Mouse (Mus musculus): ENCODE results near the gene Sox13. TPM values are rescaled to one million over a fixed set of nuclear protein-coding genes. Genes with fewer than 3 reads are reported as not detected.

Sox13 gene
- polyA plus RNA-seq, 1 experiment from 2014 or later = 5.8 TPM

DNA sequence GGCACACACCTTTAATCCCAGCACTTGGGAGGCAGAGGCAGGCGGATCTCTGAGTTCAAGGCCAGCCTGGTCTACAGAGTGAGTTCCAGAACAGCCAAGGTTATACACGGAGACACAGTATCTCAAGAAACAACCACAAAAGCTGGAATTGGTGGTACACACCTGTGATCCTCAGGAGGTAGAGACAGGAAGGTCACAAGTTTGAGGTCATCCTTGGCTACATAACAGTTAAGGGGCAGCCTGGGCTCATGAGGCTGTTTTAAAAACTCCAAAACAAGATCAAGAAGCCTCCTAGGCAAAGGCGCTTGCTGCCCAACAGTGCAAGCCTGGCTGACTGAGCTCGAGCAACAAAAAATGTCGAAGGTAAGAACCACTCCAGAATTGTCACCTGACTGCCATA lies 27.5 kb downstream of the Sox13 start:
- Histone ChIP-seq H3K9ac (peak overlapping the region; percentile 54; the same call in 1 of the 2 replicates), H3K27ac (peak overlapping the region; percentile 89; the same call in 1 of the 2 replicates), H3K27me3 (ENCODE audit: control insufficient read depth, insufficient read depth, low read length) (no peaks in the 10 kb centered on the region), H3K4me3 (replicated peaks; ENCODE audit: low read length) (no peak overlapping the region), H3K4me1 (replicated peaks; ENCODE audit: control insufficient read depth, insufficient read depth, low read length) (peaks cover 18% of the 10 kb centered on the region), H3K36me3 (replicated peaks; ENCODE audit: control insufficient read depth, insufficient read depth) (peaks cover 3% of the 10 kb centered on the region; the same call in 1 of the 2 replicates), H3K4me2 (replicated peaks) (no peak overlapping the region), H3K9me3 (ENCODE audit: control insufficient read depth, low read length) (no peaks in the 10 kb centered on the region)
- no peak for ATAC-seq (ENCODE audit: low FRiP score)
- WGBS = 82% methylated on average over 5 of the region's 5 CpGs
- DNase-seq (ENCODE audit: low spot score) = no peak

DNA sequence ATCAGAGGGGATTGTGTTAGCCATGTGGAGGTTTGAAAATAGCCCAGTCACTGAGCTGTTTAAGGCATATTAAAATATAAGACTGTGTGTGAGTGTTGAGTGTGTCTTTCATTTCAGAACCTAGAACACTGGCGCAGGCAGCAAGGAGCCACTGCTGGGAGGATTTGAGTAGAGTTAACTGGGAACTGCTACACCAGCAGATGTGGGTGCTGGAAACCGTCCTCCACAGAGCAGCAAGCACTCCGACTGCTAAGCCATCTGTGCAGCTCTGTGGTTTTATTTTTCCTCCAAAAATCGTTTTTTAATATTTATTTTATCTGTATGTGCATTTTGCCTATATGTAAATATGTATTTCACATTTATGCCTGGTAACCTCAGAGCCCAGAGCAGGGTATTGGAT lies 29.5 kb downstream of the Sox13 start:
- ATAC-seq (ENCODE audit: low FRiP score) (no peak), DNase-seq (ENCODE audit: low spot score) (no peak)
- Histone ChIP-seq H3K4me3 (replicated peaks; ENCODE audit: low read length) (no peak overlapping the region), H3K9ac (no peak overlapping the region), H3K4me1 (replicated peaks; ENCODE audit: control insufficient read depth, insufficient read depth, low read length) (peaks cover 18% of the 10 kb centered on the region), H3K27ac (no peak overlapping the region), H3K36me3 (replicated peaks; ENCODE audit: control insufficient read depth, insufficient read depth) (peaks cover 22% of the 10 kb centered on the region), H3K9me3 (ENCODE audit: control insufficient read depth, low read length) (no peaks in the 10 kb centered on the region), H3K27me3 (ENCODE audit: control insufficient read depth, insufficient read depth, low read length) (no peaks in the 10 kb centered on the region), H3K4me2 (replicated peaks) (no peak overlapping the region)
- WGBS = 67% methylated on average over 4 of the region's 4 CpGs

DNA sequence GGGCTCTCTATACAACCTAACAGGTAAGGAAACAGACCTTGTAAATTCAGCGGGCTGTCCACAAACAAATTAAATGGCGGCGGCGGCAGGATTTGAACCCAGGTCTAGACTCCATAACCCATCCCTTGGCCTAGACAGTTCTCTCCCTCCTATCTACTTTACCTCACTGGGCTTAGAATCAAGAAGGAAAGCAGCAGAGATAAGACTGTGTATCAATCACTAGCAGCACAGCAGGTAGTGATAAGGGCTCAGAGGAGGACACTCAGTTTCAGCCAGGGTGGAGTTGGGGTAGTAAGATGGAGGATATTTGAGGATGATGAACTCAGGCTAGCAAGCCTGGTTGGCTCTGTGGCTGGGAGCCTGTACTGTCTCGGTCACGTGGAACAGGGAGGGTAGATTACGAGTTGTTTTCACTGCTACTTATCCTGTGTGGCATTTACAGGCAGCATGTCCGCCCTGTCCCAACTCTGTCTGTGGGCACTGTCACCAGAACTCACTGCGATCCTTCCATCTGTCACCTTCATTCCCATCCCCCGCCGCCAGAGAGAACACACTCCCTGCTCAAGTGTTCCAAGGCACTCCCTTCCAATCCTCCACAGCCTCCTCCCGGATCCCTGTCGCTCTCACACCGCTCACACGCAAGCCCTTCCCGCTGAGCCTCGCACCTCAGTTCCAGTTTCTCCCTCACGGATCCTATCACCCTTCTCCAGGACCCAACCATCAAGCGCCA lies 36.5 kb downstream of the Sox13 start:
- peaks cover 53% of the 10 kb centered on the region for H3K36me3 ChIP-seq (replicated peaks; ENCODE audit: control insufficient read depth, insufficient read depth)
- ATAC-seq (ENCODE audit: low FRiP score) (no peak), DNase-seq (ENCODE audit: low spot score) (no peak)
- no peak overlapping the region for H3K4me2 ChIP-seq (replicated peaks)
- no peaks in the 10 kb centered on the region for H3K9me3 ChIP-seq (ENCODE audit: control insufficient read depth, low read length)
- 72% methylated on average over 19 of the region's 19 CpGs for WGBS
- H3K27ac ChIP-seq = no peak overlapping the region
- no peak overlapping the region for H3K9ac ChIP-seq
- no peaks in the 10 kb centered on the region for H3K27me3 ChIP-seq (ENCODE audit: control insufficient read depth, insufficient read depth, low read length)
- H3K4me1 ChIP-seq (replicated peaks; ENCODE audit: control insufficient read depth, insufficient read depth, low read length) = no peaks in the 10 kb centered on the region; the same call in 1 of the 2 replicates
- no peak overlapping the region for H3K4me3 ChIP-seq (replicated peaks; ENCODE audit: low read length)

DNA sequence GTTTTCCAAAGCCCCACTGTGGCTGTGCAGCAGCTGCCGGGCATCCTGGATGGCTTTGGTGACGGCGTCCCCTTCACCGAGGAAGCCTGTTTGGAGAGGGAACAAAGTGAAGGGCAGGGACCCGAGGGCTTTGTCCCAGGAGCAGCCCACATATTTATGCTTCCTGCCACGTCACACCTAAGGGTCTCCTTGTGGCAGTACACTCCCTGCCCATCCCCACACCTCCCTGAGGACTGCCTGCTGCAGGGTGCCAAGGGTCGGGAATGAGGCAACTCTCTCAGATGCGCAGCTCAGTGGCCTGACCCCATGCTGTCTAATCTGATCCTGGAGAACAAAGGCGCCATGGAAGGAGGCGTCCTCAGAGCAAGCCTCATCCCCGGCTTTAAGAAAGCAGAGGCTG lies 38.0 kb downstream of the Sox13 start:
- WGBS = 38% methylated on average over 11 of the region's 11 CpGs
- H3K9ac ChIP-seq = peak overlapping the region; percentile 24; the same call in 1 of the 2 replicates
- no peak overlapping the region for H3K27ac ChIP-seq

DNA sequence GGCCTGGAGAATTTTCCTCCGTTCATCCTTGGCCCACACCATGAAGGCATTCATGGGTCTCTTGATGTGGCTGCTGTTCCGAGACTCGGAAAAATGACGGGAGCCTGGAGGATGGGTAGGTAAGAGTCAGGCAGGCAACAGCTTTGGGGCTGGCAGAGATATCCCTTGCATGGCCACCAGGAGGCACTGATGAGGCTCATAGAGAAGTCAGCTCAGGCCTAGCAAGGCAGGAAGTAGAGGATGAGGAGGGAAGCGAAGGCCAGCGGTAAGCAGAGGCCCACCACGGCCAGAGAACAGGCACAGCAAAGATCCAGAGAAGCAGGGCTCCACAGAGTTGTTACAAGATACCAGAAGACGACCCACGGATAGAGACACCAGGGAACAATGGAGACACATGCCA lies 38.7 kb downstream of the Sox13 start:
- H3K4me2 ChIP-seq (replicated peaks) = peak overlapping the region; percentile 24
- H3K27me3 ChIP-seq (ENCODE audit: control insufficient read depth, insufficient read depth, low read length) = no peaks in the 10 kb centered on the region
- 0 out of 2 replicates have a peak, but pooled peaks have one; percentile 12 for ATAC-seq (ENCODE audit: low FRiP score)
- H3K4me3 ChIP-seq (replicated peaks; ENCODE audit: low read length) = no peak overlapping the region
- H3K9me3 ChIP-seq (ENCODE audit: control insufficient read depth, low read length) = no peaks in the 10 kb centered on the region
- H3K9ac ChIP-seq = peak overlapping the region; percentile 24; the same call in 1 of the 2 replicates
- H3K27ac ChIP-seq = no peak overlapping the region
- peaks cover 38% of the 10 kb centered on the region for H3K36me3 ChIP-seq (replicated peaks; ENCODE audit: control insufficient read depth, insufficient read depth)
- WGBS = 34% methylated on average over 9 of the region's 9 CpGs
- no peaks in the 10 kb centered on the region; the same call in 1 of the 2 replicates for H3K4me1 ChIP-seq (replicated peaks; ENCODE audit: control insufficient read depth, insufficient read depth, low read length)
- peak; percentile 76 for DNase-seq (ENCODE audit: low spot score)

More for the DNA sequence above, 38.0 kb downstream of the Sox13 start:
- Histone ChIP-seq H3K4me2 (replicated peaks) (peak overlapping the region; percentile 24; the same call in 1 of the 2 replicates), H3K36me3 (replicated peaks; ENCODE audit: control insufficient read depth, insufficient read depth) (peaks cover 46% of the 10 kb centered on the region), H3K4me1 (replicated peaks; ENCODE audit: control insufficient read depth, insufficient read depth, low read length) (no peaks in the 10 kb centered on the region; the same call in 1 of the 2 replicates), H3K27me3 (ENCODE audit: control insufficient read depth, insufficient read depth, low read length) (no peaks in the 10 kb centered on the region), H3K9me3 (ENCODE audit: control insufficient read depth, low read length) (no peaks in the 10 kb centered on the region), H3K4me3 (replicated peaks; ENCODE audit: low read length) (no peak overlapping the region)
- DNase-seq (ENCODE audit: low spot score) (no peak), ATAC-seq (ENCODE audit: low FRiP score) (no peak)

DNA sequence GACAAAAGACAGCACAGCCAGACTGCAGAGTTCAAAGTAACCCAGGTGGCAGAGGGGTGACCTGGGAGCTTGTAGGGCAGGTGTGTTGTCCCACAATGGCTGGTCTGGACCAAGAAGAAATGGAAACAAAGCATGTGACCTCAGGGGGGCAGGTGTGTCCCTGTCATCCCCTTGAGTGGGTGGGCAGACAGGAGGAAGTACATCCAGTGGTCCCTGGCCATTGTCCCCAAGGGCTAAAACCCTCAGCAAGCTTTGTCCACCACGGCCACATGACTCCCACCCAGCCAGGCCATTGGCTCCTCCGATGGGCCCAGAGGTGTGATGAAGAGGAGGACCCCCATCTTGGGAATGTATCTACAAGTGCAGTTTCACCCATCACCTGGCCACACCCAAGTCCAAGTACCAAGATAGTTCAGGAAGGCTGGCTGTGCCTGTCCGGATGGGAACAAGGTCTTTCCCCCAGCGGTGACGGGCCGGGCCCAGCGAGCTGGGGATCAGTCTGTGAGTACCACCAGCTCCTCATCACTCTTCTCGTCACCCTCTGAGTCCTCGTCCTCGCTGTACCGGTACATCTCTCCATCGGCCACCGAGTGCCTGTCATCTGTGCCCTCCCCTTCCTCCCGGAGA lies 40.9 kb downstream of the Sox13 start:
- 91% methylated on average over 14 of the region's 14 CpGs for WGBS
- 0 out of 2 replicates have a peak overlapping the region, but pooled peaks have one; percentile 60 for H3K27ac ChIP-seq

DNA sequence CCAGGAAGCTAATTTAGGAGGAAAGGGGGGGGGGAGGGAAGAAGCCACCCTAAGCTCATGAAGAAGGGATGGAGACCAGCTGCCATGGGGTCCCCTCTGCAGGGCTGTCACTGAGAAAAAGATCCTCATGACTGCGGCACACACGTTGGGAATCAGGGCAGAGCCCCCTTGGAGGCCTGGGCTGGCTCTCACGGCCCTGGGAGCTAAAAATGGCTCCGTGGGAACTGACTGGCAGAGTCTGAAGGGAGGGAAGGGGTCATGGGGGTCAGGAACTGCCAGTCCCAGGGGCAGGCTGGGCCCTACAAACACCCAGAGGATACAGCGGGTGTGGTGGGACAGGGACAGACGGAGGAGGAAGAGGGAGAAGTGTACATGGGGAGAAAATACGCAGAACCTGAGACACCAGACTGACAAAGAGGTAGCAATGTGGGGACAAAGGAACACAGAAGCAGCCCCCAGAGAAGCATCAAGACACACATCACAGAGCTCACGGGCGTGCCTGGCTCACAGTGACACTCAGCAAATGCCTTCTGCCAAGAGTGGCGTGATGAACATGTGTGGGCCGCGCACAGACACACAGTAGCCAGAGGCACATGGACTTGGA lies 41.5 kb downstream of the Sox13 start:
- H3K27me3 ChIP-seq (ENCODE audit: control insufficient read depth, insufficient read depth, low read length) = no peaks in the 10 kb centered on the region
- no peak for DNase-seq (ENCODE audit: low spot score)
- H3K9ac ChIP-seq = peak overlapping the region; percentile 20; the same call in 1 of the 2 replicates
- ATAC-seq (ENCODE audit: low FRiP score) = no peak
- no peak overlapping the region for H3K4me2 ChIP-seq (replicated peaks)
- H3K27ac ChIP-seq = peak overlapping the region; percentile 60
- H3K4me3 ChIP-seq (replicated peaks; ENCODE audit: low read length) = no peak overlapping the region
- 39% methylated on average over 12 of the region's 12 CpGs for WGBS
- H3K4me1 ChIP-seq (replicated peaks; ENCODE audit: control insufficient read depth, insufficient read depth, low read length) = no peaks in the 10 kb centered on the region; the same call in 1 of the 2 replicates
- H3K36me3 ChIP-seq (replicated peaks; ENCODE audit: control insufficient read depth, insufficient read depth) = 0 out of 2 replicates have a peak, but pooled peaks cover 22% of the 10 kb centered on the region
- no peaks in the 10 kb centered on the region for H3K9me3 ChIP-seq (ENCODE audit: control insufficient read depth, low read length)

More for the DNA sequence above, 40.9 kb downstream of the Sox13 start:
- H3K4me2 ChIP-seq (replicated peaks) = no peak overlapping the region
- DNase-seq (ENCODE audit: low spot score) (no peak), ATAC-seq (ENCODE audit: low FRiP score) (no peak)
- H3K9ac ChIP-seq = no peak overlapping the region
- H3K36me3 ChIP-seq (replicated peaks; ENCODE audit: control insufficient read depth, insufficient read depth) = 0 out of 2 replicates have a peak, but pooled peaks cover 22% of the 10 kb centered on the region
- no peaks in the 10 kb centered on the region for H3K9me3 ChIP-seq (ENCODE audit: control insufficient read depth, low read length)
- no peaks in the 10 kb centered on the region; the same call in 1 of the 2 replicates for H3K4me1 ChIP-seq (replicated peaks; ENCODE audit: control insufficient read depth, insufficient read depth, low read length)
- H3K4me3 ChIP-seq (replicated peaks; ENCODE audit: low read length) = no peak overlapping the region
- H3K27me3 ChIP-seq (ENCODE audit: control insufficient read depth, insufficient read depth, low read length) = no peaks in the 10 kb centered on the region

DNA sequence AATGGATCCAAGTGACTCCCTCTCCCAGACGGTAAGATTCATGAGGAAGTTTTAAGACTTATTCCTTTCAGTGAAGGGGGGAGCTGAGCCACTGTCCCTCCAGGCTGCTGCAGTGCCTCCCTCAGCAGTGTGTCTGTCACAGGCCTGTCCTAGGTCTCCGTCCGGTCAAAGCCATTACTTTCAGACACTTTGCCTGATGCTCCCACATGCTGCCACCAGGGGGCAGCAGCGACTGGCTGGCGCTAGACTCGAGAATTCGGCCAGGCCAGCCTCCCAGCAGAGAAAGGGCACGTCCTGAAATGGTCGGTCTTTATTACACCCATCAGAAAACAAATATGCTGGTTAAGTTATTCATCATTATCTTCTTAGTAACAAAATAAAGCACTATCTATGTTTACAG lies 42.2 kb downstream of the Sox13 start:
- H3K36me3 ChIP-seq (replicated peaks; ENCODE audit: control insufficient read depth, insufficient read depth) = 0 out of 2 replicates have a peak, but pooled peaks cover 17% of the 10 kb centered on the region
- ATAC-seq (ENCODE audit: low FRiP score) (peak; percentile 13; the same call in 1 of the 2 replicates), DNase-seq (ENCODE audit: low spot score) (peak; percentile 90)
- no peaks in the 10 kb centered on the region; the same call in 1 of the 2 replicates for H3K4me1 ChIP-seq (replicated peaks; ENCODE audit: control insufficient read depth, insufficient read depth, low read length)
- no peak overlapping the region for H3K4me3 ChIP-seq (replicated peaks; ENCODE audit: low read length)
- no peak overlapping the region for H3K4me2 ChIP-seq (replicated peaks)
- peak overlapping the region; percentile 60 for H3K27ac ChIP-seq
- H3K9ac ChIP-seq = peak overlapping the region; percentile 20; the same call in 1 of the 2 replicates
- H3K27me3 ChIP-seq (ENCODE audit: control insufficient read depth, insufficient read depth, low read length) = no peaks in the 10 kb centered on the region
- no peaks in the 10 kb centered on the region for H3K9me3 ChIP-seq (ENCODE audit: control insufficient read depth, low read length)
- WGBS = 5% methylated on average over 9 of the region's 9 CpGs
